Mouse (Mus musculus): ENCODE measurements around the gene Itga6. TPM values are rescaled to one million over a fixed set of nuclear protein-coding genes. Genes with fewer than 3 reads are reported as not detected.

Itga6 gene
- polyA plus RNA-seq, 1 experiment = 19.1 TPM

DNA sequence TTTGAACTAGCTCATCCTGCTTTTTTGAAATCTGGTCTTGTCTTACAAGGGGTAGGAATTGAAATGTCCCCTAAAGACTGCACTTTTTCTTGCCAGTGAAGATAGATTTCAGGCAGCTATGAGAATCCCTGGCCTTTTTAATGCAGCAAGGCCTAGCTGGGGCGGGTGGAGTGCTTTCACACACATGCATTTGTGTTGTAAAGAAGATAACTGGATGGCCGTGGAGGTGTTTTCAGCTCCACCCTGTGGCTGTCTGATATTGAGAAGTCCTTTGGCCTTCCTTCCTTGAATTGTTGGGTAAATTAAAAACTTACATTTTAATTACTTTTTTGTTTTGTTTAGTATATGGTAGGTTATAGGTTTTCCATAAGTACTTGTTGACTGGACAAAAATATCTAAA lies 133.0 kb downstream of the Itga6 start:
- H3K27me3 ChIP-seq (ENCODE audit: control insufficient read depth, insufficient read depth, low read length) = no peaks in the 10 kb centered on the region

DNA sequence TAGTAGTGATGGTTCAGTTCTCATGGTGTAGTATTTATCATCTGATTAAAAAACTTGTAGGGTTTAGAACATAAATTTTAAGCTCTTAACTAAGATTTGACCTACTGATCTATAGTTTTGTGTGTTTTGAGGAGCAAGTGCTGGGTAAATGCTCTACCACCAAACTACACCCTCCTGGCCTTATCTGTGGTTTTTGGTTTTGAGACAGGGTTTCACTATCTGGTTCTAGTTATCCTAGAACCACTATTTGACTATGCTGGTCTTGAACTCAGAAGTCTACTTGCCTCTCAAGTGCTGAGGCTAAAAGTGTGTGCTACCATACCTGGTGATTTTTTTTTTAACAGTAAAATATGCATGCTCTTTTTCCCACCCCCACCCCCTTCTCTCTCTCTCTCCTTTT lies 133.5 kb downstream of the Itga6 start:
- TF ChIP-seq CTCF (IDR thresholded peaks at IDR 0.05; ENCODE audit: extremely low read depth, insufficient read depth, insufficient read length, insufficient replicate concordance) (no peak), POLR2A (IDR thresholded peaks at IDR 0.05; ENCODE audit: low read depth, low read length) (no peak)
- no peak overlapping the region for H3K4me3 ChIP-seq (ENCODE audit: extremely low read depth, insufficient read depth, insufficient read length)
- H3K36me3 ChIP-seq (ENCODE audit: control insufficient read depth, insufficient read depth, low read length) = peaks cover 9% of the 10 kb centered on the region
- no peaks in the 10 kb centered on the region for H3K4me1 ChIP-seq (ENCODE audit: control insufficient read depth, insufficient read depth, insufficient read length)
- DNase-seq (ENCODE audit: low read depth in 1 of 2, low spot score in 2 of 2) = no peak
- no peaks in the 10 kb centered on the region for H3K27me3 ChIP-seq (ENCODE audit: control insufficient read depth, insufficient read depth, low read length)
- no peak overlapping the region for H3K27ac ChIP-seq (ENCODE audit: insufficient read depth, low read length)

More for the DNA sequence above, 133.0 kb downstream of the Itga6 start:
- TF ChIP-seq POLR2A (IDR thresholded peaks at IDR 0.05; ENCODE audit: low read depth, low read length) = no peak
- TF ChIP-seq CTCF (IDR thresholded peaks at IDR 0.05; ENCODE audit: extremely low read depth, insufficient read depth, insufficient read length, insufficient replicate concordance) = no peak
- Histone ChIP-seq H3K4me1 (ENCODE audit: control insufficient read depth, insufficient read depth, insufficient read length) (no peaks in the 10 kb centered on the region), H3K27ac (ENCODE audit: insufficient read depth, low read length) (no peak overlapping the region), H3K36me3 (ENCODE audit: control insufficient read depth, insufficient read depth, low read length) (peaks cover 7% of the 10 kb centered on the region), H3K4me3 (ENCODE audit: extremely low read depth, insufficient read depth, insufficient read length) (no peak overlapping the region)
- no peak for DNase-seq (ENCODE audit: low read depth in 1 of 2, low spot score in 2 of 2)
- 65% methylated on average over 2 of the region's 2 CpGs for WGBS

DNA sequence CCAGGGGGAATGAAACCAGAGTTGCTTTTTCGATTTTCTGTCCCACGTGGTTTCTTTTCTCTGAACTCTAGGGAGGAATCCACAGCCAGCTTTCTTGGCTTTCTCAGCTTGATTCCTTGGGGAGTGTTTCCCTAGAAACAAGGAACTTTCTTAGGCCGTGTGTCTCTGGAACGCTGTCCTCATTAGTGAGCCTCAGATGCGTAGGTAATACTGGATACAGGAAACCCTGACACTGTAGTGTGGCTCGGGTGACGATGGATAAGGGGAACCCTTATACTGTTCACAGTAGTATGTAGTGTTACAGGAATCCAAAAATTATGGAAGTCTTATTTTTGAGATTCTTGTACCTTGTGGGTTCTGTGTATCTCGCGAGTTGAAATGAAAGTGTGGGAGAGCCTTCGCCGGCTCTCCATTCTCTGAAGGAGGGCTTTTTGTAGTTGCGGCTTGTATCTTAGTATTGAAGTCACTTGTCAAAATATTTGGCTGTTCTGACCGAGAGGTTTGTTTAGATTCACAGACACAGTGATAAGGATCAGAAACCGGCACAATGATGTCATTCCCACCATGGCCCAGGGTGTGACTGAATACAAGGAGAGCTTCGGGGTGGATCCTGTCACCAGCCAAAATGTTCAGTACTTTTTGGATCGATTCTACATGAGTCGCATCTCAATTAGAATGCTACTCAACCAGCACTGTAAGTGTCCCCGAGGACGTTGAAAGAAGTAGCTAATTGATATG lies 137.7 kb downstream of the Itga6 start:
- Histone ChIP-seq H3K4me1 (ENCODE audit: control insufficient read depth, insufficient read depth, insufficient read length) (no peaks in the 10 kb centered on the region), H3K27ac (ENCODE audit: insufficient read depth, low read length) (no peak overlapping the region), H3K36me3 (ENCODE audit: control insufficient read depth, insufficient read depth, low read length) (peaks cover 22% of the 10 kb centered on the region), H3K4me3 (ENCODE audit: extremely low read depth, insufficient read depth, insufficient read length) (no peak overlapping the region), H3K27me3 (ENCODE audit: control insufficient read depth, insufficient read depth, low read length) (no peaks in the 10 kb centered on the region)
- 94% methylated on average over 19 of the region's 19 CpGs for WGBS
- TF ChIP-seq POLR2A (IDR thresholded peaks at IDR 0.05; ENCODE audit: low read depth, low read length) (no peak), CTCF (IDR thresholded peaks at IDR 0.05; ENCODE audit: extremely low read depth, insufficient read depth, insufficient read length, insufficient replicate concordance) (no peak)
- no peak for DNase-seq (ENCODE audit: low read depth in 1 of 2, low spot score in 2 of 2)

DNA sequence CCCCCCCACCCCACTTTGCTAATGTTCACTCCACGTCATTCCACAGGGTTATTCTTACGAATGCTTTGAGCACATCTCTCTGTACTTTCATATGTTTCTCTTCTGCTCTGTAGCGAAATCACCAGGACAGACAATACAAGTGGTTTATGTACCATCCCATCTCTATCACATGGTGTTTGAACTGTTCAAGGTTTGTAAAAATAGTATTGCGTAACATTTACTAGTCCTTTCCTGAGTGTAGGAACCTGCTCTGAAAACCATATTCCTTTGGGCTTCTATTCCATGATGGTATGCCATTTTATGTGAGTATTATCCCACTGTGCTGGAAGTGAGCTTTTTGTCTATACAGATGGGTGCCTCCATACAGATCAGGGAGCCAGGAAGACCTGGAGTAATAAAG lies 141.9 kb downstream of the Itga6 start:
- Histone ChIP-seq H3K27ac (ENCODE audit: insufficient read depth, low read length) (no peak overlapping the region), H3K4me3 (ENCODE audit: extremely low read depth, insufficient read depth, insufficient read length) (no peak overlapping the region), H3K27me3 (ENCODE audit: control insufficient read depth, insufficient read depth, low read length) (no peaks in the 10 kb centered on the region), H3K36me3 (ENCODE audit: control insufficient read depth, insufficient read depth, low read length) (peaks cover 30% of the 10 kb centered on the region), H3K4me1 (ENCODE audit: control insufficient read depth, insufficient read depth, insufficient read length) (no peaks in the 10 kb centered on the region)
- 92% methylated on average over 4 of the region's 4 CpGs for WGBS
- TF ChIP-seq CTCF (IDR thresholded peaks at IDR 0.05; ENCODE audit: extremely low read depth, insufficient read depth, insufficient read length, insufficient replicate concordance) = no peak
- DNase-seq (ENCODE audit: low read depth in 1 of 2, low spot score in 2 of 2) = no peak

DNA sequence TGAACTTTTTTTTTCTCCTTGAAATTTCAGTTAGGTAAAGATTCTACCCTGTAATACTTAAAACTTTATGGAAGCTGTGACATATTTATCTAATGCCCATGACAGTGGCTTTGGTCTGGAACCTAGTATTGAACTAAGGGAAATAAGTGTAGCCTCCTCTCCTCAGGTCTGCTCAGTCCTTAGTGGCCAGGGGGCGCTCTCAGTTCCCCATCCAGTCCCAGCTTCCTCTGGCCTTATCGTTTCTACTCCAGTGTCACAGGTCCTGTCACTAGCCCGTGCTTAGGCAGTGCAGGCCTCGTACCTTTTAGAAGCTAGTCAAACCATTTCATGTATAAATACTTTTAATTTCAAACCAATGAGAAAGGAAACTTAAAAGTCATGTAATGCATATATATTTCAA lies 143.0 kb downstream of the Itga6 start:
- DNase-seq (ENCODE audit: low read depth in 1 of 2, low spot score in 2 of 2) = no peak
- WGBS = 80% methylated on average over 4 of the region's 4 CpGs
- Histone ChIP-seq H3K27me3 (ENCODE audit: control insufficient read depth, insufficient read depth, low read length) (no peaks in the 10 kb centered on the region), H3K36me3 (ENCODE audit: control insufficient read depth, insufficient read depth, low read length) (peaks cover 34% of the 10 kb centered on the region), H3K4me3 (ENCODE audit: extremely low read depth, insufficient read depth, insufficient read length) (no peak overlapping the region), H3K27ac (ENCODE audit: insufficient read depth, low read length) (no peak overlapping the region), H3K4me1 (ENCODE audit: control insufficient read depth, insufficient read depth, insufficient read length) (no peaks in the 10 kb centered on the region)
- TF ChIP-seq CTCF (IDR thresholded peaks at IDR 0.05; ENCODE audit: extremely low read depth, insufficient read depth, insufficient read length, insufficient replicate concordance) = no peak
- no peak for TF ChIP-seq POLR2A (IDR thresholded peaks at IDR 0.05; ENCODE audit: low read depth, low read length)

DNA sequence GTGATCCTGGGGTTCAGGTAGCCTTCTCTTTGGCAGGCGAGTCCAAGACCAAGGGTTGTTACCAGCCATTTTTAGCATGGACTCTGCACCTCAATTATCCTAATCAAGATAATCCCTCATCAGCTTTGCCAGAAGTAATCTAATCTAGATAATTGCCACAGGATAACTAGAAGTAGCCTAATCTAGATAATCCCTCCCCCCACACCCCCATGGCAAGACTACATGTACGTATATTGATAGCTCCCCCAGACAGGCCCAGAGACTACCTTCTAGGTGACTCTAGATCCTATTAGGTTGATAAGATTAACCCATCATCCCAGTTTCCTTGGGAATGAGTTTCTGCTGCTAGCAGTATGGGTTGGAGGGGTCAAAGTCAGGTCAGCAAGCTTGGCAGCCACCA lies 146.1 kb downstream of the Itga6 start:
- no peaks in the 10 kb centered on the region for H3K27me3 ChIP-seq (ENCODE audit: control insufficient read depth, insufficient read depth, low read length)
- WGBS = 90% methylated on average over 2 of the region's 2 CpGs
- TF ChIP-seq CTCF (IDR thresholded peaks at IDR 0.05; ENCODE audit: extremely low read depth, insufficient read depth, insufficient read length, insufficient replicate concordance) (no peak), POLR2A (IDR thresholded peaks at IDR 0.05; ENCODE audit: low read depth, low read length) (no peak)

DNA sequence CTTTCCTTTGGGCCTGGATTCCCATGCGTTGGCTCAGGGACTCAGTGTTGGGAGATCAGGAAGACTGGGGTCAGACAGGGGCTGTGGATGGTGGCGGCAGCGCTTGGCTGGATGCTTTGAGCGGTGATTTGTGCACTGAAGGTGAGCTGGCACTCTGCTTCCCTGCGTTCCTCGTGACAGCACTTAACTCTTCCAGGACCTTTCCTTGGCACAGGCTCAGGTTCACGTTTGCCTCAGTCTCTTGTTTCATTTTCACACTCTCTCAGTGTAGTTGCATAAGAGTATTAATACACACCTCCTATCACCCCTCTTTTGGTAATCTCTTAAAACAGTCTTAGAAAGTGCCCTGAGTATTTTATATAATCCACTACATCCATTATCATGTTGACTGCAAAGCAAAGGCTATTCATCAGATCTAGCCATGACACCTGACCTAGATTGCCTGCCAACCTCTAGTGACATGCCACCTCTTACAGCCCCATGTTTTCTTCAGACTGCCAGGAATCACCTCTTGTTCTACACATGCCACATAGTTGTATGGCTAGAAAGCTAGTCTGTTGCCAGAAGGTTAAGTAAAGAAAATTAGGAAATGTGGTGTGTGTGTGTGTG lies 147.4 kb downstream of the Itga6 start:
- Histone ChIP-seq H3K4me1 (ENCODE audit: control insufficient read depth, insufficient read depth, insufficient read length) (no peaks in the 10 kb centered on the region), H3K27ac (ENCODE audit: insufficient read depth, low read length) (no peak overlapping the region), H3K36me3 (ENCODE audit: control insufficient read depth, insufficient read depth, low read length) (peaks cover 27% of the 10 kb centered on the region), H3K4me3 (ENCODE audit: extremely low read depth, insufficient read depth, insufficient read length) (no peak overlapping the region), H3K27me3 (ENCODE audit: control insufficient read depth, insufficient read depth, low read length) (no peaks in the 10 kb centered on the region)
- no peak for TF ChIP-seq CTCF (IDR thresholded peaks at IDR 0.05; ENCODE audit: extremely low read depth, insufficient read depth, insufficient read length, insufficient replicate concordance)
- TF ChIP-seq POLR2A (IDR thresholded peaks at IDR 0.05; ENCODE audit: low read depth, low read length) = no peak
- 93% methylated on average over 7 of the region's 7 CpGs for WGBS
- DNase-seq (ENCODE audit: low read depth in 1 of 2, low spot score in 2 of 2) = no peak

More for the DNA sequence above, 146.1 kb downstream of the Itga6 start:
- Histone ChIP-seq H3K36me3 (ENCODE audit: control insufficient read depth, insufficient read depth, low read length) (peaks cover 27% of the 10 kb centered on the region), H3K4me3 (ENCODE audit: extremely low read depth, insufficient read depth, insufficient read length) (no peak overlapping the region), H3K4me1 (ENCODE audit: control insufficient read depth, insufficient read depth, insufficient read length) (no peaks in the 10 kb centered on the region), H3K27ac (ENCODE audit: insufficient read depth, low read length) (no peak overlapping the region)
- no peak for DNase-seq (ENCODE audit: low read depth in 1 of 2, low spot score in 2 of 2)
